Mouse (Mus musculus): ENCODE results near the gene Mtfmt.

DNA sequence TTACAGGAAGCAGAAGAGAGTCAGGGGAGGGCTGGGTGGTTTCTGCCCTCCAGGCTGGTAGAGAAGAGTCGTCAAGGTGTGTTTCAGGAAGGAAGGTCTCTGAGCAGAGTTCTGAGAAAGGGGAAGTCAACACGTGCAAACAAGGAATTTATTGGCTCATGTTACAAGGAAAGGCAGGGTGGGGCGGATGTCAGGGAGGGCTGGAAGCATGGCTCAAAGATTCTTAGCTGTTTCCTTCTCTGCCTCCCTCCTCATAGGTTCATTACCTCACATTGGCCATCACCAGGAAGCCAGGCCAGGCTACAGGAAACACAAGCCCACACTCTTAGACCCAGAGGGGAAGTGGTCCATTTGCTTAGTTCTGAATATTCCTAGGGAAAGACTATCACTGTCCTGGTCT is 11.2 kb upstream of the Mtfmt start:
- TF ChIP-seq CTCF (IDR thresholded peaks at IDR 0.05; ENCODE audit: borderline replicate concordance, insufficient read depth, low read depth, low read length) = no peak
- no peak for TF ChIP-seq POLR2A (IDR thresholded peaks at IDR 0.05; ENCODE audit: borderline replicate concordance, insufficient read depth, low read length)

Measured in cerebellum, adult 2 months (tissue).